Mouse (Mus musculus): ENCODE measurements around the gene Snrnp70. TPM values are rescaled to one million over a fixed set of nuclear protein-coding genes. Genes with fewer than 3 reads are reported as not detected.
"Not testable (repeated sequence)": the region's sequence is repeated elsewhere in the genome, so short reads cannot be mapped to it uniquely, and the experiment has no call there.

Snrnp70 gene
- polyA plus RNA-seq, 1 experiment from 2014 or later, result 136 TPM

DNA sequence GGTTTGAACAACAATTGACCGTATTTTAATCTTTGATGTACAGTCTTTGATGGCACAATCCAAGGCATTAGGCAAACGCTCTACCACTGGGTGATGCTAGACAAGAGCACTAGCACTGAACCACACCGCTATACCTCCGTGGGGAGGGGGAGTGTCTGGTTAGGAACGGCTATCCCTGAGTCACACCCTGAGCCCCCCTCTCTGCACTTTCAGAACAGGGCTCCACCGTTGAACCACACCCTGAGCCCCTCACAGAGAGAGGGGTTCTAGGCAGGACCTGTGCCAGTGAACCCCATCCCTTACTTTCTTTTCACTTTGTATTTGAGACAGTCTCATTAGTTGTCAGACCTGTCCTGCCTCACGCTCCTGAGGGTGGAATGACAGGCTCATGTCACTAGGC is 12.8 kb upstream of the Snrnp70 start:
- ATAC-seq (ENCODE audit: extremely low read depth, insufficient number of reproducible peaks, low FRiP score, low TSS enrichment), result no peak
- peaks cover 29% of the 10 kb centered on the region for H3K4me1 ChIP-seq

DNA sequence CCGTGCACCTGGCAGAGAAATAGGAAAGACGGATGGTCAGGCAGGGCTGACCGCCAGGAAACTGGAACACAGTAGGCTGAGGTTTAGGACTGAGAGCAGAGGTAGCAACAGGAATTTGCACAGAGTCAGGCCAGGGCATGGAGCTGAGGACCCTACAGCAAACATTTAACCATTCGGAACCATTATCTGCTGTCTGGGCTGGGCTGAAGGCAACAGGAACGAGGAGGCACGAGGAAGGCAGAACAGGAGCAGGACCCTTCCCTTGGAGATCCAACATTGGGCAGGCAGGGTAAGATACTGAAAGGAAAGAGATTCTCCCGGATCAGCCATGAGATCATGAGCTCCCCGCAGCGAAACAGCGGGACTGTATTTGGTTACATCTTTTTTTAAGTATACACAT is 12.3 kb upstream of the Snrnp70 start:
- Histone ChIP-seq H3K4me1 (peaks cover 24% of the 10 kb centered on the region), H3K36me3 (no peaks in the 10 kb centered on the region), H3K4me2 (no peak overlapping the region), H3K27me3 (replicated peaks) (peaks cover 76% of the 10 kb centered on the region), H3K9me3 (no peaks in the 10 kb centered on the region), H3K4me3 (no peak overlapping the region), H3K9ac (no peak overlapping the region), H3K27ac (replicated peaks) (no peak overlapping the region)
- WGBS, result 75% methylated on average over 10 of the region's 10 CpGs
- ATAC-seq (ENCODE audit: extremely low read depth, insufficient number of reproducible peaks, low FRiP score, low TSS enrichment), result no peak

More for the DNA sequence above, 12.8 kb upstream of the Snrnp70 start:
- Histone ChIP-seq H3K9me3 (no peaks in the 10 kb centered on the region), H3K4me3 (no peak overlapping the region), H3K4me2 (no peak overlapping the region), H3K27me3 (replicated peaks) (peaks cover 81% of the 10 kb centered on the region), H3K27ac (replicated peaks) (no peak overlapping the region), H3K9ac (no peak overlapping the region), H3K36me3 (no peaks in the 10 kb centered on the region)
- 67% methylated on average over 7 of the region's 7 CpGs for WGBS

DNA sequence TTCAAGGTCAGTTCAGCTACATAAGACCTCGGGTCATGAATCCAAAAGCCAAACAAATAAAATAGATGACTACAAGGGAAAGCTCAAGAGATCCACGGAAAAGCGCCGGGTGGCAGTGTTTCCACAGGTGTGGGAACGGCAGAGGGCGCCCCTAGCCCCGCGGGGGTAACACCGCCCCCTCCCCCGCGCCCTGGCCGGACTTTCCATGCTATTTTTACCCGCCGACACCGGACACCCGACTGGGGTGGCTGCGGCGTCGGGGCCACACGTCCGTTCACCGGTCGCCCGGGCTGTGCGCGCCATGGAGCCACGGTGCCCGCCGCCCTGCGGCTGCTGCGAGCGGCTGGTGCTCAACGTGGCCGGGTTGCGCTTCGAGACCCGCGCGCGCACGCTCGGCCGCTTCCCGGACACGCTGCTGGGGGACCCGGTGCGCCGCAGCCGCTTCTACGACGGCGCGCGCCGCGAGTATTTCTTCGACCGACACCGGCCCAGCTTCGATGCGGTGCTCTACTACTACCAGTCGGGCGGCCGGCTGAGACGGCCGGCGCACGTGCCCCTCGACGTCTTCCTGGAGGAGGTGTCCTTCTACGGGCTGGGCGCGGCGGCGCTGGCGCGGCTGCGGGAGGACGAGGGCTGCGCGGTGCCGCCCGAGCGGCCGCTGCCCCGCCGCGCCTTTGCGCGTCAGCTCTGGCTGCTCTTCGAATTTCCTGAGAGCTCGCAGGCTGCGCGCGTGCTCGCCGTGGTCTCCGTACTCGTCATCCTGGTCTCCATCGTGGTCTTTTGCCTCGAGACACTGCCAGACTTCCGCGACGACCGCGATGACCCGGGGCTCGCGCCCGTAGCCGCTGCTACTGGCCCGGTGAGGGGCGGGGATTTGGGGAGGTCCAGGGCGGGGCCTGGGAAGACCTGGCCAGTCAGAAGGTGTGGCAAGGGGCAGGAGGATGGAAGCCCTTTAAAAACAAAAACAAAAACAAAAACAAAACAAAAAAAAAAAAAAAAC is 10.9 kb upstream of the Snrnp70 start:
- Histone ChIP-seq H3K9me3 (no peaks in the 10 kb centered on the region), H3K27ac (replicated peaks) (no peak overlapping the region), H3K4me1 (peaks cover 17% of the 10 kb centered on the region), H3K4me3 (peak overlapping the region; percentile 56), H3K9ac (peak overlapping the region; percentile 77), H3K36me3 (no peaks in the 10 kb centered on the region), H3K4me2 (peak overlapping the region; percentile 80), H3K27me3 (replicated peaks) (peaks cover 64% of the 10 kb centered on the region)
- under 1% methylated on average over 114 of the region's 114 CpGs for WGBS
- ATAC-seq (ENCODE audit: extremely low read depth, insufficient number of reproducible peaks, low FRiP score, low TSS enrichment), result no peak

DNA sequence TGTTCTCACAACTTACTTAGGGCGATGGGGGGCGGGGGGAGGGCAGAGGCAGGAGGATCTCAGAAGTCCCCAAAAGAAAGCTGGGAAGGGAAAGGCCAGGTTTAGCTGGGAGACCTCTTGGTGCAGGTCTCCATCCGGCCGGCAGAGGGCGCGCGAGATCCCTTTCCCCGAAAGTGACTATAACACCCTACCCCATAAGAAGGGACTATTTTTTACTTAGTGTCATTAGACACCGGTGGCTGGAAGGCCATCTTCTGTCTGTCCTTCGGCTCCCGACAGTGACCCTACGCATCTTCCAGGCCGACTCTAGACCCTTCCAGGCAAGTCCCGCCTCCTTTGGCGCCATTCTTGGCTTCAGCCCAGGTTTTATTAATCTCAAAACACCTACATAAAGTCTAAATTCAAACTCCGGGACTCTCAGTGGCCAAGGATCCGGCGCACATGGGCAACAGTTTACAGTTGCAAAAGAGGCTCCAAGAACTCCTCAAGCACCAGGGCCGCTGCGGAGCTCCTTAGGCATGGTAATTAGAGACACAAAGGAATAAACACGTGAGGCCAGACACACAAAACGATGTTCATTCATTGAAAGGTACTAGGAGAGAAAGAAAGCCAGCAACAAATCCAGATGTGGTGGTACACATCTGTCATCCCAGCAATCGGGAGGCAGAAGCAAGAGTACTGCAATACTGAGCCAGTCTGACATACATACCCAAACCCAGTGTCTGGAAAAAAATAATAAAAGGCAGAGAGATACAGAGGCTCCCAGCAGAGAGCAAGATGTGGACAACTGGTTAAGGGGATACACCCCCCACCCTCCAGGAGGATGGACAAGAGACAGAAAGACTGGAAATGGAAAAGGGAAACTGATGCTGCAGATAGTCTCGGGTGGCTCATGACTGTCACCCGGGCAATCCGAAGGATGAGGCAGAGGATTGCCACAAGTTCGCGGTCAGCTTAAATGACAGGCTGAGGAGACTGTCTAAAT is 9.8 kb upstream of the Snrnp70 start, which contains the start of gene Kcna7:
Gene Kcna7, plus strand, starts transcription at position 563 of the 985 bp plus-strand sequence.
- ATAC-seq (ENCODE audit: extremely low read depth, insufficient number of reproducible peaks, low FRiP score, low TSS enrichment), result no peak
- peak within 1 kb of the TSS; percentile 80 for H3K4me2 ChIP-seq
- WGBS, result 10% methylated on average over 28 of the region's 28 CpGs

DNA sequence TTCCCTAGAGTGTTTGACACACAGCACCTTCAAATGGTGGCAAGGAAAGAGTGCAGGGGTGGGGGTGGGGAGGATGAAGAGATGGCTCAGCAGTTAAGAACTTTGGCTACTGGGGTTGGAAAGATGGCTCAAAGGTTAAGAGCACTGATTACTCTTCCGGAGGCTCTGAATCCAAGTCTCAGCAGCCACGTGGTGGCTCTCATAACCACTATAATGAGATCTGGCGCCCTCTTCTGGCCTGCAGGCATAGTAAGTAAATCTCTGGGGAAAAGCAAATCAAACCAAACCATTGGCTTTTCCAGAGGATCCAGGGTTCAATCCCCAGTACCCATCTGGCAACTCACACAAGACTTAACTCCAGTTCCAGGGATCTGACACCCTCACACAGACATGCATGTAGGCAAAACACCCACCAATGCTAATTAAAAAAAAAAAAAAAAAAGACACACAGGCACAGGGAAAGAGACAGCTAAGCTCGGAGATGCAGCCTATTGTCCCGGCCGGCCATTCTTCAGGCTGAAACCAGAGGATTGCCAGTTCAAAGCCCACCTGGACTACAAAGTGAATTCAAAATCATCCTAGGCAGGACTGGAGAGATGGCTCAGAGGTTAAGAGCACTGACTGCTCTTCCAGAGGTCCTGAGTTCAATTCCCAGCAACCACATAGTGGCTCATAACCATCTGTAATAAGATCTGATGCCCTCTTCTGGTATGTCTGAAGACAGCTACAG is 8.2 kb upstream of the Snrnp70 start:
- H3K27ac ChIP-seq (replicated peaks), result no peak overlapping the region
- H3K4me3 ChIP-seq, result no peak overlapping the region
- no peaks in the 10 kb centered on the region for H3K9me3 ChIP-seq
- H3K27me3 ChIP-seq (replicated peaks), result peaks cover 36% of the 10 kb centered on the region
- ATAC-seq (ENCODE audit: extremely low read depth, insufficient number of reproducible peaks, low FRiP score, low TSS enrichment), result no peak
- 48% methylated on average over 6 of the region's 6 CpGs for WGBS
- H3K36me3 ChIP-seq, result no peaks in the 10 kb centered on the region
- H3K4me2 ChIP-seq, result no peak overlapping the region
- no peak overlapping the region for H3K9ac ChIP-seq
- peaks cover 17% of the 10 kb centered on the region for H3K4me1 ChIP-seq

More for the DNA sequence above, 9.8 kb upstream of the Snrnp70 start, which contains the start of gene Kcna7:
- no peaks in the 10 kb centered on the region for H3K36me3 ChIP-seq
- H3K4me1 ChIP-seq, result peaks cover 17% of the 10 kb centered on the region
- H3K27me3 ChIP-seq (replicated peaks), result peaks cover 53% of the 10 kb centered on the region
- peak within 1 kb of the TSS; percentile 77 for H3K9ac ChIP-seq
- H3K27ac ChIP-seq (replicated peaks), result peak within 1 kb of the TSS; percentile 9; the same call in 1 of the 2 replicates
- peak within 1 kb of the TSS; percentile 56 for H3K4me3 ChIP-seq
- H3K9me3 ChIP-seq, result no peaks in the 10 kb centered on the region

DNA sequence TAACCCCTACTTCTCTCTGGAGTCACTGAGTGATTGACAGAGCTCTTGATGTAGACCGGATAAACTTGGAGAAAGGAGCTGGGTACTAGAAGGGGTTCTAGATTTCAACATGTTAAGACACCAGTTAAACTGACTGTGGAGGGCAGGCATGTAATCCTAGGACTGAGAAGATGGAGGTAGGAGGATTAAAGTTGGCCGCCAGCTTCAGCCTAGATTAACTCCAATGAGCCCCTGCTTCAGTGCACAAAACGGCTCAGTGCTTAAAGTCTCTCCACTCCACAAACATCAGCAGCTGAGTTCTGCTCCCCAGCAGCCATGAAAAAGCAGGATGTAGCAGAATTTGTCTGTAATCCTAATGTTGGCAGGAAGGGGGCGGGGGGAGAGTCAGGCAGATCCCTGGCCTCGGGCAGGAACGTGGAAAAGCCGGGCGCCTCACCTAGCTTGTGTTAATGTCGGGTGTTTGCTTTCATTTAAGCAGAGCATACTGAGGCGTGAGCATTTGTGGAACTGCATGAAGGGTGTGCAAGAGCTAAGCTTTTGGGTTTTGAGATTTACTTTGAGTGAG is 6.1 kb upstream of the Snrnp70 start:
- no peaks in the 10 kb centered on the region for H3K36me3 ChIP-seq
- peaks cover 15% of the 10 kb centered on the region for H3K4me1 ChIP-seq
- peaks cover 15% of the 10 kb centered on the region for H3K27me3 ChIP-seq (replicated peaks)
- H3K9ac ChIP-seq, result no peak overlapping the region
- no peaks in the 10 kb centered on the region for H3K9me3 ChIP-seq
- no peak overlapping the region for H3K4me2 ChIP-seq
- no peak overlapping the region for H3K27ac ChIP-seq (replicated peaks)
- no peak for ATAC-seq (ENCODE audit: extremely low read depth, insufficient number of reproducible peaks, low FRiP score, low TSS enrichment)
- no peak overlapping the region for H3K4me3 ChIP-seq
- 72% methylated on average over 10 of the region's 10 CpGs for WGBS

DNA sequence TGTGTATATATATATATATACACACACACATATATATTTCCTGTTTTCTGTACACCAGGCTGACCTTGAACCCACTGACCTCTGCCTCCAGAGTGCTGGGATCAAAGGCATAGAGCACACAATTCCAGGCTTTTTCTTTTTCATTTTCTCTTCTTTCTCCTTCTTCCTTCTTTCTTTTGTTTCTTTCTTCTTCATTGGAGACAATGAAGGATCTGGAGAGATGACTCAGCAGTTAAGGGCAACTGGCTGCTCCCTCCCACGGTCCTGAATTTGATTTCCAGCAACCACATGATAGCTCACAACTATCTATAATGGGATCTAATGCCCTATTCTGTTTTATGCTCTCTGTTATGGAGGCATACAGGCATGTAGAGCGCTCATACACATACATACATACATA is 1.2 kb upstream of the Snrnp70 start:
- Histone ChIP-seq H3K4me3 (no peak overlapping the region), H3K9ac (no peak overlapping the region), H3K27me3 (replicated peaks) (no peaks in the 10 kb centered on the region), H3K4me2 (no peak overlapping the region), H3K27ac (replicated peaks) (no peak overlapping the region), H3K9me3 (no peaks in the 10 kb centered on the region), H3K36me3 (peaks cover 23% of the 10 kb centered on the region), H3K4me1 (peaks cover 23% of the 10 kb centered on the region)
- WGBS, result 73% methylated on average over 2 of the region's 2 CpGs
- no peak for ATAC-seq (ENCODE audit: extremely low read depth, insufficient number of reproducible peaks, low FRiP score, low TSS enrichment)

DNA sequence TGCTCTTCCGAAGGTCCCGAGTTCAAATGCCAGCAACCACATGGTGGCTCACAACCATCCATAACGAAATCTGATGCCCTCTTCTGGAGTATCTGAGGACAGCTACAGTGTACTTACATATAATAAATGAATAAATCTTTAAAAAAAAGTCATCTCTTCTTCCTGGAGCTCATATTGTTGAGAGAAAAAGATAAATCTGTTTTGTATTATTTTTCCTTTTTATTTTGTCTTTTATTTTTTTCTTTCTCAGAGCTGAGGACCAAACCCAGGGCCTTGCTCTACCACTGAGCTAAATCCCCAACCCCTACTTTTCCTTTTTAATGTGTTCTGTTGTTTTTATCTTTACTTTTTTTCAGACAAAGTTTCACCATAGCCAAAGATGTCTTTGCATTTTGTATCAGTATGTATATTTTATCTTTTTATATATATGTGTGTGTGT is 814 bp upstream of the Snrnp70 start:
- Histone ChIP-seq H3K27ac (replicated peaks) (peak overlapping the region; percentile 88), H3K4me2 (peak overlapping the region; percentile 73), H3K4me1 (peaks cover 23% of the 10 kb centered on the region), H3K36me3 (peaks cover 28% of the 10 kb centered on the region), H3K9ac (peak overlapping the region; percentile 78), H3K4me3 (peak overlapping the region; percentile 86)
- WGBS, result 4% methylated on average over 3 of the region's 3 CpGs
- not testable (repeated sequence) for H3K9me3 ChIP-seq; ATAC-seq (ENCODE audit: extremely low read depth, insufficient number of reproducible peaks, low FRiP score, low TSS enrichment); H3K27me3 ChIP-seq (replicated peaks)

DNA sequence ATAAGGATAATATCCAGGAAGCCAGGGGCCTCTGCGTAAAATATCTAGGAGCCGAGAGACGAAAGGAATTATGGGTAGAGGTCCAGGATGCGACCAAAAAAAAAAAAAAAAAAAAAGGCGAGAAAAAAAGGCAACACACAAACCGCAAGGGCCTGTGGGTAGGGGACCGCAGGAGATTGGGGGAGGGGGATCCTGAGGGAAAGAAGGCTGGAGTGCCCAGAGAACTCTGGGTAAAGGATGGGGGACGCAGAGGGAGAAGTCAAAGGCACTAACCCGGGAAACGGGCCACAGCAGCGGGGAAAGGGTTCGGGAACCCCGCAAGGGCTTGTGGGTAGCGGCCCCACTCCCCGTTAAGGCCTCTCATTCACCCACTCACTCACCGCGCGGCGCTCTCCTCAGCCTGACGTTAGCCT is 407 bp downstream of the Snrnp70 start:
- peaks cover 39% of the 10 kb centered on the region for H3K36me3 ChIP-seq
- peak overlapping the region; percentile 86 for H3K4me3 ChIP-seq
- H3K4me2 ChIP-seq, result peak overlapping the region; percentile 100
- no peaks in the 10 kb centered on the region for H3K27me3 ChIP-seq (replicated peaks)
- H3K9me3 ChIP-seq, result no peaks in the 10 kb centered on the region
- peak overlapping the region; percentile 99 for H3K9ac ChIP-seq
- peaks cover 24% of the 10 kb centered on the region for H3K4me1 ChIP-seq
- ATAC-seq (ENCODE audit: extremely low read depth, insufficient number of reproducible peaks, low FRiP score, low TSS enrichment), result peak; percentile 61
- peak overlapping the region; percentile 98 for H3K27ac ChIP-seq (replicated peaks)
- WGBS, result 0% methylated on average over 20 of the region's 20 CpGs

DNA sequence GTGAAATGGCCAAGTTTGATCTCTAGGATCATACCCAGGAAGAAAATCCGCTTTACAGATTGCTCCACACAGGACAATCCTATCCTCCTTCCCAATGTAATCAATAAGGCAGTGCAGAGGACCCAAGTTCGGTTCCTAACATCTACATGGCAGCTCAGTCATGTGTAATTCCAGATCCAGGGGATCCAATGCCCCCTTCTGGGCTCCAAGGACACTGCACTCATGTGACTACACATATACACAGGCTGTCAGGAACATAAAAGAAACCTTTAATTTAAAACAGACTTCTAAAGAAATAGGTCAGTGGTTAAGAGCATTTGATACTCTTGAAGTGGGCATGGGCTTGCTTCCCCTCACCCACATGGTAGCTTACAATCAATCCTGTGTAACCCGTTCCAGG is 9.5 kb downstream of the Snrnp70 start:
- H3K9me3 ChIP-seq, result no peaks in the 10 kb centered on the region
- H3K36me3 ChIP-seq, result peaks cover 100% of the 10 kb centered on the region
- no peak overlapping the region for H3K9ac ChIP-seq
- ATAC-seq (ENCODE audit: extremely low read depth, insufficient number of reproducible peaks, low FRiP score, low TSS enrichment), result no peak
- H3K4me1 ChIP-seq, result peaks cover 19% of the 10 kb centered on the region
- 93% methylated on average over 3 of the region's 3 CpGs for WGBS
- H3K27me3 ChIP-seq (replicated peaks), result no peaks in the 10 kb centered on the region
- no peak overlapping the region for H3K27ac ChIP-seq (replicated peaks)
- no peak overlapping the region for H3K4me2 ChIP-seq
- H3K4me3 ChIP-seq, result no peak overlapping the region
